Mouse (Mus musculus) thymus, postnatal 36 days (tissue): ENCODE results near the gene Olfr782.
"Not testable (repeated sequence)": the region's sequence is repeated elsewhere in the genome, so short reads cannot be mapped to it uniquely, and the experiment has no call there.

ENCODE experiments used
- DNase-seq, 2 experiments: peaks; one replicate each; pipeline ENCODE4 v3.0.0; 2022; ENCODE audit warnings: mixed read lengths in 2 of 2

Olfr782 gene

GRCm38 (mm10) chr10:129348550-129348949 is at the start of gene Olfr782:
Gene Olfr782, plus strand, starts transcription at chr10:129348850.
- no peak for DNase-seq

DNA sequence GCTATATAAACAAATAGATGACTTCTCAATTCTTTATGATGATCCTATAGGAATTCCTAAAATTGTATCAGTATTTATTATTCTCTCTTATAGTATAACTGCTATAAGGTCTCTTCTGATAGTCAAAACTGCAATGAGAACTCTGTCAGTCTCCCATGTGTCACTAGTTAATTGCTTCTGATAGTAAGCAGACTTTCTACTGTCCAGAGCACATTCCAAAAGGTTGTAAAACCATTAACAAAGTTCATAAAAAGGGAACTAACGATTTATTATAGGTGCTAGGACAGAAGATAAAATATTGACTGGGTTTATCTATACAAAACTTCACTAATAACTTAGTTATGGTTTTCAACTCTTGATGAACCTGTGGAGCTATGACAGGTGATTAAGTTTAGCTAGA is 35.7 kb upstream of the Olfr782 start:
- not testable (repeated sequence) for DNase-seq

DNA sequence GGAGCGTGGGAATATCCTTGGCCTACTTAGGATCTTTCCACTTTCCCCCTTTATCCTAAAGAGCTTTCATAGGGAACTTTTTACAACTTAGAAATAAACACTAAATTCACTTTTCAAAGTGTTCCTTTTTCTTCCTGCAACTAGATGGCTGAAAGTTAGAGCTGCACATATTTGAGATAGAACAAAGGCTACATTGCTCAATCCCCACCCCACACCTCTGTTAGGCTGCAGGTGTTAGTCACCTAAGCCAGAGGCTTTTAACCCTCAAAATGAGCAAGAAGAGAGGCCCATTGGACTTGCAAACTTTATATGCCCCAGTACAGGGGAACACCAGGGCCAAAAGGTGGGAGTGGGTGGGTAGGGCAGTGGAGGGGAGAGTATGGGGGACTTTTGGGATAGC is 35.1 kb upstream of the Olfr782 start:
- DNase-seq: not testable (repeated sequence)

DNA sequence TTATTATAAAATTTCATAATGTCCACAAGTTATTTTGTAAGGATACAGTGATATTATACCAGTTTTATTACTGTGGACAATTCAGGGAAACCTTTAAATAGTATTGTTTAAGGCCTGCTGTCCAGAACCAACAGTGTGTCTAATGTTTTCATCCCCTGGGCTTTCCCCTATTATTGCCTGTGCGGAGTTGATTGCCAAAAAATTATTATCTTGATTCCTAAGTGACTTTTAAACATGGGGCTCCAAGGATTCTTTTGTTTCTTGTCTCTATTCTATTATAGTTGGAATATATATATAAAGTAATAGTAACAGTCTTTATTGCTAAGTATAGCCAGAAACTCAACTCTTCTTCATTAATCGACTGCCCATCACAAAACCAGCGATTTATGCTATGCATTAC is 30.8 kb upstream of the Olfr782 start, which contains the start of gene Olfr780:
TSS of gene Olfr780 (plus strand) at position 301 of the 400 bp plus-strand sequence.
- DNase-seq: no peak

DNA sequence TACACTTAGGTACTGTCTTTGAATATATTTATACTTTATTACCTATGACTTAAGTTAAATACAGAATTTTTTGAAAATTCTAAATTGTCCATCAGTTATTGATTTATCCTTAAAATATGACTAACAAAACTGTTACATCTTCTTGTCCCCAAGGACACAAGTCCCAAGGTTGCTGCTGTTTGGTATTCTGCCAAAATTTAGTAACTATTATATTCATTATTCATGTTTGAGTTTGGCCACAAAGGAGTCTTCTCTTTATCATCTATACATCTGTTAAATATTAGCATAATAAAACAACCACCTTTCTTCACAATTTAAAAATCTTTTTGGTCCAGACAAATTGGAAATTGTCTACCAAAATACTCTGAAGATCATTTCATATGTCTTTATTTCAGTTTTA is 20.1 kb upstream of the Olfr782 start, which contains the start of gene Olfr781:
TSS of gene Olfr781 (plus strand) at position 301 of the 400 bp plus-strand sequence.
- DNase-seq: no peak

GRCm38 (mm10) chr10:129352475-129352874 is 3.8 kb downstream of the Olfr782 start:
- not testable (repeated sequence) for DNase-seq

- not testable (repeated sequence) for DNase-seq
These were observed 7.8 kb downstream of the Olfr782 start for GRCm38 (mm10) chr10:129356496-129356895.

DNA sequence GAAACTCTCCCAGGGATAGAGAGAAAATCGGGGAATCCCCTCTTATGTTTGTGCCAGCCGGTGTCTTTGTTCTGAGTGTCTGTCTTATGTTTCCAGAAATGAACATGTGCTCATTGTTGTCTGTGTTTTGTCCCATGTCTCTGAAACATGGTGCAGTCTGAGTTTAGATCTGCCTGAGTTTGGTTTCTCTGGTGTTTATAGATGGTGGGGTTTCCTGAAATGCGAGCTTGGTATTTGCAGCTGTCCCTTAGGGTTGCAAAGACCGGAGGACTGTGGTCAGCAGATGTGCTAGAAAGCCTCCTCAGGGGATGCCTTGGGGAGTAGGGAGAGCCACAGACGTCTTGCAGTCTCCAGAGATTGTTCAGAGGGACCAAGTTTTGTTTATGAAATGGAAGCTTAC is 8.7 kb downstream of the Olfr782 start:
- no peak for DNase-seq

- not testable (repeated sequence) for DNase-seq
These were observed 25.4 kb downstream of the Olfr782 start for GRCm38 (mm10) chr10:129374051-129374450.

- no peak for DNase-seq
These were observed 35.1 kb downstream of the Olfr782 start, which contains the start of gene Olfr784 for GRCm38 (mm10) chr10:129383783-129384182. Gene Olfr784, plus strand, starts transcription at chr10:129384083.

DNA sequence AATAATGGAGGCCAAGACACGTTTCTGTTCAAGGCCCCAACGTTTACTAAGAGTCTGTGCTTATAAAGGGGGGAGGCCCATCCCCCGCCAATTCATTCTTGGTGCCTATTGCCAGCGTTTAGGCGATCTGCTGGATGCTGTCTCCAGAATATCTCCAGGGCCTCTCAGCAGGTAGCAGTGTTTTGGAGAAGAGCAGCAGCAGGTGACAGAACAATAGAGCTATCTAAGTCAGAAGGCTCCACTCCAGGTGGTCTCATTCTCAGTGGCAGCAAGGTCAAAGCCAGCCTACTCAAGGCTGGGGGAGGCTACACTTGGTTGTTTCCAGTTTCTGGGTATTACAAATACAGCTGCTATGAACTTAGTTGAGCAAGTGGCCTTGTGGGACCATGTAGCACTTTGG is 52.2 kb downstream of the Olfr782 start:
- no peak for DNase-seq
